In the genomic region with DNA sequence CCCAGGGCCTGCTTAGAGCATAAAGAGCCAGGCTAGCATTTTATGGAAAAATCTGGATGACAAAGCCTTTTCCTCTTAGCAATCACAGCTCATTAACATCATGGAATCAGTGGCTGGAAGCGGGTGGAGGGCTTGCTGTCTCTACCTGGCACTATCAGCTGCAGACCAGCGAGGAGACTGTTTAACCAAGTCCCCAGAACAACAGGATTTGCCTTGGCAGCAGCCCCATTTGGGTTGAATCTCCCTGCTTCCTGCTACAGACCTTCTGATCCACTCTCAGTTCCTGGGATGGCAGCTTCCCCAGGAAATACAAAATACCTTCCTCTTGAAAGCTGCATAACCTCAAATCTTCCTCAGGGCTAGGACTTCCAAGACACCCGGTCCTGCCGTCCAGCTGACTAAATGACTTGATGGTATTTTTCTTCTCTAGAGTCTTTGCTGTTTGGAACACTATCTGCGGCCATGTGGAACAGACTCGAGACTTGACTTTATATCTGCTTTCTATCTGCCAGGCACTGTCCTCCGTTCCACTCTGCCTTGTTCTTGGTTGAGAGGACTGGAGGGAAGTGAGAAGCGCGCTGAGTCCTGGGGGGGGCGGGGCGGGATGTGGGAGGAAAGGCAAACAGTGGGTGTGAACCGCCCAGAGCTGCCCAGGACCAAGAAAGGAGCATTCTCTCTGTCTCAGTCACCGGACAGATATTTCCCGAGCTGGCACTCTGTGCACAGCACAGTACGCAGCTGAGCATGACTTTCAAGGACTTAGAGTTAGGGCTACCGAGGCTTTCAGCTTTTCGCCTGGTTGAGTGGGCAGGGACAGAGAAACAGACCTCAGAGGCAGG, we compare ENCODE assay signal across 8 mouse cellular contexts. TPM values are rescaled to one million over a fixed set of nuclear protein-coding genes. Genes with fewer than 3 reads are reported as not detected.
DNase-seq lines count a peak whose midpoint lies in the region; ATAC-seq and TF ChIP-seq lines count a peak whose summit lies in the region.

No protein-coding gene starts in this region.

- ATAC-seq in embryonic facial prominence, embryonic 13.5 days (ENCODE audit: insufficient number of reproducible peaks, insufficient read depth, low FRiP score, low TSS enrichment, low read depth) = no peak
- ATAC-seq in heart, embryonic 15.5 days (replicated peaks; ENCODE audit: insufficient number of reproducible peaks, insufficient read depth, low FRiP score, low read depth) = peak; percentile 66
- peak; percentile 88 for ATAC-seq in kidney, postnatal 0 days (replicated peaks; ENCODE audit: low FRiP score, low read depth)
- ATAC-seq in megakaryocyte, adult 5-6 weeks (ENCODE audit: poor library complexity, severe bottlenecking) = peak; percentile 85

- peaks cover 41% of the 10 kb centered on the region for H3K4me1 ChIP-seq in embryonic facial prominence, embryonic 13.5 days
- peaks cover 33% of the 10 kb centered on the region for H3K4me1 ChIP-seq in heart, embryonic 15.5 days (replicated peaks)
- H3K4me1 ChIP-seq in kidney, postnatal 0 days (replicated peaks; ENCODE audit: insufficient read depth, low read length) = peaks cover 29% of the 10 kb centered on the region

- peak; percentile 71 for DNase-seq in A20 (ENCODE audit: low read depth, low spot score)
- peak; percentile 67 for DNase-seq in adrenal gland, adult 8-10 months
- DNase-seq in kidney, postnatal 0 days (ENCODE audit: low spot score) = peak; percentile 86
- peak; percentile 71 for DNase-seq in splenic B cell, adult 2 months (ENCODE audit: low read depth, low spot score)
- DNase-seq in thymus, postnatal 25 days = no peak

- no peaks in the 10 kb centered on the region for H3K36me3 ChIP-seq in embryonic facial prominence, embryonic 13.5 days
- H3K36me3 ChIP-seq in heart, embryonic 15.5 days = no peaks in the 10 kb centered on the region
- no peaks in the 10 kb centered on the region for H3K36me3 ChIP-seq in kidney, postnatal 0 days (ENCODE audit: insufficient read depth, low read length)
- no peaks in the 10 kb centered on the region for H3K36me3 ChIP-seq in splenic B cell, adult 2 months (ENCODE audit: control insufficient read depth, insufficient read depth, low read length, poor library complexity, severe bottlenecking)

- peak overlapping the region; percentile 18 for H3K4me3 ChIP-seq in embryonic facial prominence, embryonic 13.5 days
- H3K4me3 ChIP-seq in heart, embryonic 15.5 days = peak overlapping the region; percentile 26
- H3K4me3 ChIP-seq in kidney, postnatal 0 days (replicated peaks; ENCODE audit: low read depth, low read length) = no peak overlapping the region

- peak overlapping the region; percentile 71 for H3K27ac ChIP-seq in embryonic facial prominence, embryonic 13.5 days
- H3K27ac ChIP-seq in heart, embryonic 15.5 days = peak overlapping the region; percentile 86
- peak overlapping the region; percentile 79 for H3K27ac ChIP-seq in kidney, postnatal 0 days

- WGBS in embryonic facial prominence, embryonic 13.5 days = 14% methylated on average over 13 of the region's 17 CpGs
- 7% methylated on average over 15 of the region's 17 CpGs for WGBS in heart, embryonic 15.5 days
- 6% methylated on average over 15 of the region's 17 CpGs for WGBS in kidney, postnatal 0 days

- H3K27me3 ChIP-seq in embryonic facial prominence, embryonic 13.5 days = no peaks in the 10 kb centered on the region
- no peaks in the 10 kb centered on the region for H3K27me3 ChIP-seq in heart, embryonic 15.5 days
- no peaks in the 10 kb centered on the region for H3K27me3 ChIP-seq in kidney, postnatal 0 days (ENCODE audit: insufficient read depth, low read length)
- H3K27me3 ChIP-seq in splenic B cell, adult 2 months (ENCODE audit: control insufficient read depth, insufficient read depth, low read length, poor library complexity, severe bottlenecking) = no peaks in the 10 kb centered on the region; the same call in none of the 2 replicates

- H3K9ac ChIP-seq in embryonic facial prominence, embryonic 13.5 days = peak overlapping the region; percentile 11; the same call in 1 of the 2 replicates
- H3K9ac ChIP-seq in heart, embryonic 15.5 days = peak overlapping the region; percentile 41
- 0 out of 2 replicates have a peak overlapping the region, but pooled peaks have one; percentile 13 for H3K9ac ChIP-seq in kidney, postnatal 0 days (ENCODE audit: low read depth, low read length)

- peak overlapping the region; percentile 50 for H3K4me2 ChIP-seq in embryonic facial prominence, embryonic 13.5 days
- H3K4me2 ChIP-seq in heart, embryonic 15.5 days = peak overlapping the region; percentile 59
- H3K4me2 ChIP-seq in kidney, postnatal 0 days (ENCODE audit: low read length) = peak overlapping the region; percentile 48

- no peak for TF ChIP-seq CTCF in kidney, postnatal 0 days (IDR thresholded peaks at IDR 0.05; ENCODE audit: low read depth)

- no peaks in the 10 kb centered on the region for H3K9me3 ChIP-seq in embryonic facial prominence, embryonic 13.5 days
- no peaks in the 10 kb centered on the region for H3K9me3 ChIP-seq in heart, embryonic 15.5 days (replicated peaks)
- H3K9me3 ChIP-seq in kidney, postnatal 0 days (replicated peaks; ENCODE audit: low read length) = no peaks in the 10 kb centered on the region

RNA-seq across cellular contexts. Expression of a gene that starts 12.4 kb away (rescaled TPM):
- total RNA-seq in adrenal gland, adult 8-10 months (2022) = 100 to 1,000 TPM; 507 to 545 (median 540) TPM
- polyA plus RNA-seq in embryonic facial prominence, embryonic 13.5 days (2015; fragmentation: Nextera tagmentation; extraction: Ambion mirVana) = 864 and 866 TPM in 2 replicates
- 543 and 549 TPM in 2 replicates for polyA plus RNA-seq in heart, embryonic 15.5 days (2015; fragmentation: Nextera tagmentation; extraction: Ambion mirVana)
- polyA plus RNA-seq in kidney, postnatal 0 days (2015; fragmentation: Nextera tagmentation; extraction: Ambion mirVana) = 1,007 and 1,080 TPM in 2 replicates
- total RNA-seq in megakaryocyte, adult 5-6 weeks (2015) = 594 and 654 TPM in 2 replicates
- total RNA-seq in megakaryocyte, adult 5-6 weeks (2017) = 1,417 and 1,603 TPM in 2 replicates

RNA-seq across cellular contexts. Expression of a gene that starts 31.6 kb away (rescaled TPM):
- total RNA-seq in adrenal gland, adult 8-10 months (2022) = not detected
- polyA plus RNA-seq in embryonic facial prominence, embryonic 13.5 days (2015; fragmentation: Nextera tagmentation; extraction: Ambion mirVana) = not detected in 2 replicates
- 0.23 TPM in 1 of 2 replicates, not detected in the other for polyA plus RNA-seq in heart, embryonic 15.5 days (2015; fragmentation: Nextera tagmentation; extraction: Ambion mirVana)
- not detected in 2 replicates for polyA plus RNA-seq in kidney, postnatal 0 days (2015; fragmentation: Nextera tagmentation; extraction: Ambion mirVana)
- not detected in 2 replicates for total RNA-seq in megakaryocyte, adult 5-6 weeks (2015)
- not detected in 2 replicates for total RNA-seq in megakaryocyte, adult 5-6 weeks (2017)
